Mouse (Mus musculus) liver, postnatal 0 days (tissue): ENCODE data around the gene Olfr374. TPM values are rescaled to one million over a fixed set of nuclear protein-coding genes. Genes with fewer than 3 reads are reported as not detected.

Source experiments
- ATAC-seq: fragments of 200-750 bp; cut with Nextera tagmentation; 2 replicates; pipeline ENCODE4 v1.8.0; 2017; ENCODE audit warnings: mild to moderate bottlenecking, moderate library complexity
- DNase-seq: peaks from one replicate; pipeline ENCODE4 v3.0.0-alpha.2; 2016
- H3K27ac ChIP-seq: fragments of 300-500 bp; sonication (generic); 2 replicates; pipeline ENCODE4 v1.5.1; 2014; ENCODE audit warnings: antibody characterized with exemption, moderate library complexity, mild to moderate bottlenecking, low read depth
- H3K27me3 ChIP-seq: fragments of 300-500 bp; sonication (generic); 2 replicates; pipeline ENCODE4 v1.6.1; 2014; ENCODE audit warnings: low read length, control low read depth, mixed read lengths; ENCODE audit not compliant: insufficient read depth
- H3K36me3 ChIP-seq: fragments of 300-500 bp; sonication (generic); replicated peaks from 2 replicates; pipeline ENCODE4 v1.6.1; 2014; ENCODE audit warnings: mild to moderate bottlenecking, control low read depth, low read length, moderate library complexity, mixed read lengths; ENCODE audit not compliant: insufficient read depth
- H3K4me1 ChIP-seq: fragments of 300-500 bp; sonication (generic); 2 replicates; pipeline ENCODE4 v1.6.1; 2014; ENCODE audit warnings: antibody characterized with exemption, mild to moderate bottlenecking, control low read depth; ENCODE audit not compliant: insufficient read depth
- H3K4me2 ChIP-seq: fragments of 300-500 bp; sonication (generic); 2 replicates; pipeline ENCODE4 v1.6.1; 2014; ENCODE audit warnings: low read depth, mild to moderate bottlenecking, low read length, moderate library complexity, mixed read lengths
- H3K4me3 ChIP-seq: fragments of 300-500 bp; sonication (generic); 2 replicates; pipeline ENCODE4 v1.5.1; 2014; ENCODE audit warnings: low read depth, low read length
- H3K9ac ChIP-seq: fragments of 300-500 bp; sonication (generic); replicated peaks from 2 replicates; pipeline ENCODE4 v1.6.1; 2014; ENCODE audit warnings: mild to moderate bottlenecking, moderate library complexity
- H3K9me3 ChIP-seq: fragments of 300-500 bp; sonication (generic); 2 replicates; pipeline ENCODE4 v1.6.1; 2016; ENCODE audit warnings: mild to moderate bottlenecking, control low read depth, low read length, mixed read lengths
- CTCF ChIP-seq: sonication (generic); IDR thresholded peaks from 2 replicates; pipeline ENCODE4 v1.5.1; 2016; ENCODE audit warnings: antibody characterized with exemption, low read depth
- EP300 ChIP-seq: IDR thresholded peaks from 2 replicates; pipeline ENCODE4 v1.6.1; 2016; ENCODE audit warnings: antibody characterized with exemption, low read depth, mild to moderate bottlenecking
- WGBS: fragments of 180-500 bp; shearing (Covaris S2); extraction: QIAGEN DNeasy Blood & Tissue Kit; methylation state at CpG from one replicate; pipeline ENCODE4 v1.1.7; 2014; ENCODE audit not compliant: insufficient replicate concordance; 5-methylcytosine and 5-hydroxymethylcytosine counted together
- polyA plus RNA-seq: library from polyadenylated mRNA; unstranded; fragments of >200 nt; fragmentation: Nextera tagmentation; extraction: Ambion mirVana; gene quantifications from 2 replicates; pipeline ENCODE4 v1.2.1, GENCODE M21; 2015

Gene Olfr374
- polyA plus RNA-seq, 1 experiment from 2014 or later, result not detected

DNA sequence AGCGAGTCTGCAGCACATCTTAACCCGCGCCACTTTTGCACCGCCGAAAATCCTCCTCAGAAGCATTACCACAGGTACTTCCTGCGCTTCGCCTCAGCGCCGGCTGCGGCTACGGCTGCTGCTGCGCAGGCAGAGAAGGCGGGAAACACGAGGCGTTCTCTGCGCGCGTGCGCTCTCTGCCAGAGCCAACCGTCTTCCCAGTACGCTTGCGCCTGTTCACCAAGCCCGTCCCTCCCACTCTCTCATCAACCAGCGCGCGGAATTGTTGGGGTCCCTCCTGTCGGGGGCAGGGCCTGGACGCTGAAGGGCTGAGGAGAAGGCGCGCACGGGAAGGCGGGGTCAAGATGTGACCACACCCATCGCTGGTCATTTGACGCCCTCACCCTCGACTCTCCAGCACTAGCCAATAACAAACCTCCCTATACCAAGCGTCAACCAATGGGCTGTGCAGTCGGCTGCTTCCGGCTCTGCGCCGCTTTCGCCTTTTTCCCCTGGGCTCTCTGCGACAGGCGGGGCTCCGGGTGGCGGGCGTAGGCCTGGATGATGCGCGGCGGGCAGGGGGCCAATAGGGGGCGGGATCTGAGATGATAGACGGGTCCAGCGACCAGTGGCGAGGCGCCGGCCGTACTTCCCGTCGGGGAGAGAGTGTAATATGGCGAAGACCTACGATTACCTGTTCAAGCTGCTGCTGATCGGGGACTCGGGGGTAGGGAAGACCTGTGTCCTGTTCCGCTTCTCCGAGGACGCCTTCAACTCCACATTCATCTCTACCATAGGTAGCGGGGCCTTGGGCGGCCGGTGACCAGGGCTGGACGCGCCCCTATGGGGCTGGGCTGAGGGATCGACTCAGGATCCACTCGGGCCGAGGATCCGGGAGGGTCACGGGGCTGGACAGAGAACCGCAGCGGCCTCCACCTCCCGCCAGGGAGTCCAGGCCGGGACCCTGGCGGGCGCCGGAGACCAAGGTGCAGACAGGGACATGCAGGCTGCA is 54.2 kb downstream of the Olfr374 start, which contains the start of gene Rab8a:
TSS of gene Rab8a (plus strand) at position 494 of the 991 bp plus-strand sequence.
- ATAC-seq, result peak; percentile 96
- H3K27me3 ChIP-seq, result no peaks in the 10 kb centered on the region
- H3K4me3 ChIP-seq, result peak within 1 kb of the TSS; percentile 84
- H3K9ac ChIP-seq, result peak within 1 kb of the TSS; percentile 87
- peak; percentile 75; the same call in 1 of the 2 replicates for TF ChIP-seq EP300
- TF ChIP-seq CTCF, result peak; percentile 16; the same call in 1 of the 2 replicates
- peaks cover 33% of the 10 kb centered on the region for H3K4me1 ChIP-seq
- no peaks in the 10 kb centered on the region for H3K9me3 ChIP-seq
- under 1% methylated on average over 77 of the region's 82 CpGs for WGBS
- H3K27ac ChIP-seq, result peak within 1 kb of the TSS; percentile 92
- peaks cover 8% of the 10 kb centered on the region for H3K36me3 ChIP-seq
- peak within 1 kb of the TSS; percentile 85 for H3K4me2 ChIP-seq
- peak; percentile 100 for DNase-seq

DNA sequence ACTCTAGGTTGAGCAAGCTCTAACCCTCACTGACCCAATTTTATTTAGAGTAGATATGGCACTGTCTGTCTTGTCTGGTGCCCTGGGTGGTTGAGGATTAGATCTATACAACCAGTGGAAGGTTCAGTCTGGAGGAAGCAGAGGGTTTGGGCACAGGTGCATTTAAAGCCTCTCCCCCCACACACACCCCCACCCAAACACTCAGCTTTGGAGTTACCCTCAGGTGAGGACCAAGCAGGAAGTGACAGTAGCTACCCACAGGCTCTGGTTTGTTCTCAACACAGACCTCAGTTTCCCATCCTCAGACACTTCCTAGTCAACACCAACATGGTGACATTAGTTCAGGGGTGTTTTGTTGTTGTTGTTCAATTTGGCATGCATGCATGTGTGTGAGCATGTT is 56.0 kb downstream of the Olfr374 start:
- TF ChIP-seq CTCF, result no peak
- no peak for TF ChIP-seq EP300
- Histone ChIP-seq H3K27me3 (no peaks in the 10 kb centered on the region), H3K4me3 (peak overlapping the region; percentile 84; the same call in 1 of the 2 replicates), H3K9me3 (no peaks in the 10 kb centered on the region), H3K4me2 (peak overlapping the region; percentile 85), H3K4me1 (peaks cover 33% of the 10 kb centered on the region), H3K36me3 (peaks cover 14% of the 10 kb centered on the region), H3K27ac (no peak overlapping the region), H3K9ac (no peak overlapping the region)
- ATAC-seq (no peak), DNase-seq (no peak)

Other genes with a start within 250 kb of the Olfr374 start
- gene Zfp709, start 225.0 kb upstream of the Olfr374 start, polyA plus RNA-seq, result 1.8 and 1.9 TPM in 2 replicates
- 0.54 and 0.61 TPM in 2 replicates for gene Zfp882, start 198.4 kb upstream of the Olfr374 start, polyA plus RNA-seq
- 4.1 and 5.2 TPM in 2 replicates for gene Zfp617, start 198.4 kb upstream of the Olfr374 start, polyA plus RNA-seq
- 5.0 and 5.6 TPM in 2 replicates for gene Zfp961, start 156.0 kb upstream of the Olfr374 start, polyA plus RNA-seq
- 4.8 and 5.8 TPM in 2 replicates for gene Cyp4f18, start 97.4 kb upstream of the Olfr374 start, polyA plus RNA-seq
- gene Olfr372, start 65.8 kb upstream of the Olfr374 start, polyA plus RNA-seq, result not detected in 2 replicates
- 0.02 TPM in 1 of 2 replicates, not detected in the other for gene Olfr373, start 23.9 kb upstream of the Olfr374 start, polyA plus RNA-seq
- 80.0 and 86.6 TPM in 2 replicates for gene Tpm4, start 27.9 kb downstream of the Olfr374 start, polyA plus RNA-seq
- gene Rab8a, start 54.2 kb downstream of the Olfr374 start, polyA plus RNA-seq, result 57.3 and 58.1 TPM in 2 replicates
- gene Hsh2d, start 82.6 kb downstream of the Olfr374 start, polyA plus RNA-seq, result 0.59 and 0.68 TPM in 2 replicates
- not detected in 2 replicates for gene Cib3, start 105.8 kb downstream of the Olfr374 start, polyA plus RNA-seq
- not detected in 2 replicates for gene Gm11034, start 106.6 kb downstream of the Olfr374 start, polyA plus RNA-seq
- gene Fam32a, start 112.7 kb downstream of the Olfr374 start, polyA plus RNA-seq, result 27.5 and 28.4 TPM in 2 replicates
- 40.7 and 41.7 TPM in 2 replicates for gene Ap1m1, start 133.0 kb downstream of the Olfr374 start, polyA plus RNA-seq
- gene Gm10282, start 198.2 kb downstream of the Olfr374 start, polyA plus RNA-seq, result 6.3 and 6.4 TPM in 2 replicates
- 5.6 and 7.4 TPM in 2 replicates for gene Klf2, start 212.0 kb downstream of the Olfr374 start, polyA plus RNA-seq